Mouse (Mus musculus): ENCODE measurements around the gene Ociad2. TPM values are rescaled to one million over a fixed set of nuclear protein-coding genes. Genes with fewer than 3 reads are reported as not detected.

The Ociad2 gene
- polyA plus RNA-seq, 1 experiment from 2014 or later: 27.3 TPM

DNA sequence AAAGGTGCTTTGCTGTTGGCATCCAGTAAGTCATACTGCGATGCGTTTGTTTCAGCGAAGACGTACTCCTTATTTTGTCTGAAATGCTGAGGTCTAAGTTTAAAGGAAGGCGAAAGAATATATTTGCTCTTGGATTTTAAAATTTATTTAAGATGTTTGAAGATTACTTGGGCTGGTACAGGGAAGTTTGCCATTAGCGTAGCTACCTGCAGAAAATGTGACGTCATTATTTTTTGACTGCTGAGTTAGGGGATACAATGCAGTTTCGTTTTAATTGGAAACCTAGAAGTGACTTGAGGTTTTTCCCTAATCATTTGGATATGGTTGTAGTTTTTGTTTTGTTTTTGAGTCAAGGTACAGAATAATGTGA lies 47.4 kb downstream of the Ociad2 start:
- H3K4me3 ChIP-seq: peak overlapping the region; percentile 74
- H3K27me3 ChIP-seq (replicated peaks): no peaks in the 10 kb centered on the region
- H3K9me3 ChIP-seq: no peaks in the 10 kb centered on the region
- H3K4me2 ChIP-seq: peak overlapping the region; percentile 66
- peak overlapping the region; percentile 95 for H3K27ac ChIP-seq
- no peak for ATAC-seq (replicated peaks)
- H3K36me3 ChIP-seq (replicated peaks): 0 out of 2 replicates have a peak, but pooled peaks cover 8% of the 10 kb centered on the region
- H3K4me1 ChIP-seq: peaks cover 23% of the 10 kb centered on the region
- WGBS: 17% methylated on average over 8 of the region's 8 CpGs
- H3K9ac ChIP-seq: peak overlapping the region; percentile 87

DNA sequence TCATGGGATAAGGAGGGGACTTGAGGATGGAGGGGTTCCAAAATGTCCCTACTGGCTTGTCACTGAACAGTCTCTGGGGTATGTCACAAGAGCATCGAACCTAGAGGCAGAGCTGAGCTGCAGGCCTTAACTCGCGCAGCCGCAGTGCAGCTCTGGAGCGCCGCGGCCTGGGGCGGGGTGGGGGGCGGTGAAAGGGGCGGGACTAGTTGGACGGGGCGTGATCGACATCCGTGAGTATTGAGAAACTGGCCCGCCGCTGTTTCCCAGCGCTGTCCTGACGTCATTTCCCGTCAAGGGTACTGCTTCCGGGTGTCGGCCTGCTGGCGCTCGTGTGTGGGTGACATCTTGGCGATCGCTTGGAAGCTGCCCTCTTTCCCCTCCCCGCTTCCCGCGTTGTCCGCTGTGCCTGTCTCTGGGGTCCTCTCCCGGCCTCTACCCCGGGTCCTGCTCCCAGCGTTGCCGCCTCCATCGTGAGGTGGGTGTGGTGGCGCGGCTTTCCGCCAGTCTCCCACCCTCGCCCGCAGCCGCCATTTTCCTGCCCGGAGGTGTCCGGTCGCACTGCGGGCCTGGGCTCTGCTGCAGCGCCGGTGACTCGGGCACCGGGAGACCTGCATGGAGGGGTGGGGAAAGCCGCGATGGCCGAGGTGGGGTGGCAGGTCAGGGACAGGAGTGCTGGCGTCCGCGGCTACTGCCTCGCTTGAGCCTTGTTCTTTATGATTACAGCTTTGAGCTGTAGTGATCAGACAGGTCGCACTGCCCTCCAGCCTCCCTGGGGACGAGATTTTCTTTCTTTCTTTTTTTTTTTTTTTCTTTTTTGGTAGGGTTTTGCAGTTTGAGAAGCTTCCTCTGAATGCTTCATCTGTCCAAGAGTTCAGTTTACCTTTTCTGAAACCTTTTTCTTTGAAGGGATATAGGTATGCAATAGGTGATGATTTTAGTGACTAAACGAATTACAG lies 48.0 kb downstream of the Ociad2 start, which contains the start of gene Ociad1:
Gene Ociad1 (plus strand): TSS at position 283 of the 956 bp plus-strand sequence.
- H3K9me3 ChIP-seq: no peaks in the 10 kb centered on the region
- under 1% methylated on average over 56 of the region's 58 CpGs for WGBS
- H3K4me3 ChIP-seq: peak within 1 kb of the TSS; percentile 74
- H3K27ac ChIP-seq: peak within 1 kb of the TSS; percentile 95
- H3K4me1 ChIP-seq: peaks cover 23% of the 10 kb centered on the region
- H3K9ac ChIP-seq: peak within 1 kb of the TSS; percentile 87
- peak; percentile 99 for ATAC-seq (replicated peaks)
- H3K27me3 ChIP-seq (replicated peaks): no peaks in the 10 kb centered on the region
- peak within 1 kb of the TSS; percentile 66 for H3K4me2 ChIP-seq
- H3K36me3 ChIP-seq (replicated peaks): 0 out of 2 replicates have a peak, but pooled peaks cover 8% of the 10 kb centered on the region

DNA sequence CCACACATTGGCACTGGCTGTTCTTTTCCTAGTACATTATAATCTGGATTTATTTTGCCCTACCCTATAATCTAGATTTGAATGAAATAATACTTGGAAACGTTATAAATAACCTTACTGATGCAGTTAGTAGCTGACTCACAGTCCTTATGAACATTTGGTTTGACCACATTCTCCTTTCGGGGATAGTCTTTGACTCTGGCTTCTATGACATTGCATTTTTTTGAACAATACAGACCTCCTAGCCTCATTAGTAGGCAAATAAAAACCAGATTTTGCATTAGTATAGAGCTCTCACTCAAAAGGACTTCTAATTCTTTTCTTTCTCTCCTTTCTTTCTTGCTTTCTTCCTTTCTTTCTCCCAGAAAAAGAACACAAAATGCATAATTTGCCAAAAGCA lies 50.9 kb downstream of the Ociad2 start:
- no peak for ATAC-seq (replicated peaks)
- Histone ChIP-seq H3K9ac (no peak overlapping the region), H3K36me3 (replicated peaks) (0 out of 2 replicates have a peak, but pooled peaks cover 2% of the 10 kb centered on the region), H3K4me2 (no peak overlapping the region), H3K27me3 (replicated peaks) (no peaks in the 10 kb centered on the region), H3K27ac (no peak overlapping the region), H3K4me3 (no peak overlapping the region), H3K4me1 (peaks cover 14% of the 10 kb centered on the region), H3K9me3 (no peaks in the 10 kb centered on the region)
- 60% methylated on average over 2 of the region's 2 CpGs for WGBS

DNA sequence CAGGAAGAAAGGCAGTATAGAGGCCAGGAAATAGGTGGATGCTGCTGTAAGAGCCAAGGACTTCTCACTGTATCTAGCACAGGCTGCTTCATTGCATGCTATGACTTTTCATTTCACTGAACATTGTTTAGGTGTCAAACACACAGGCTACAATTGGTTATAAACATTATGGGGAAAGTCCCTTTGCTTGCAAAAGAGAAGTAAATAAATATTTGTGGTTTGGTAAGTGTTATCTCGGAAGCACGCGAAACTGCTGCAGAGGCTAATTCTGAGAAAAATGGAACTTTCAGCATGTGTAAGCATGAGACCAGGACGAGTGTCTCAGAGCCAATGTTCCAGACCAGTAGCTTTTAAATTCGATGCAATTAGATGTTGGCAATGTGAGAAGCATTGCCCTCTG lies 54.2 kb downstream of the Ociad2 start:
- Histone ChIP-seq H3K9ac (no peak overlapping the region), H3K4me1 (no peaks in the 10 kb centered on the region), H3K27me3 (replicated peaks) (no peaks in the 10 kb centered on the region), H3K9me3 (no peaks in the 10 kb centered on the region), H3K36me3 (replicated peaks) (no peaks in the 10 kb centered on the region), H3K4me3 (no peak overlapping the region), H3K4me2 (no peak overlapping the region), H3K27ac (no peak overlapping the region)
- WGBS: 85% methylated on average over 5 of the region's 5 CpGs
- ATAC-seq (replicated peaks): no peak

DNA sequence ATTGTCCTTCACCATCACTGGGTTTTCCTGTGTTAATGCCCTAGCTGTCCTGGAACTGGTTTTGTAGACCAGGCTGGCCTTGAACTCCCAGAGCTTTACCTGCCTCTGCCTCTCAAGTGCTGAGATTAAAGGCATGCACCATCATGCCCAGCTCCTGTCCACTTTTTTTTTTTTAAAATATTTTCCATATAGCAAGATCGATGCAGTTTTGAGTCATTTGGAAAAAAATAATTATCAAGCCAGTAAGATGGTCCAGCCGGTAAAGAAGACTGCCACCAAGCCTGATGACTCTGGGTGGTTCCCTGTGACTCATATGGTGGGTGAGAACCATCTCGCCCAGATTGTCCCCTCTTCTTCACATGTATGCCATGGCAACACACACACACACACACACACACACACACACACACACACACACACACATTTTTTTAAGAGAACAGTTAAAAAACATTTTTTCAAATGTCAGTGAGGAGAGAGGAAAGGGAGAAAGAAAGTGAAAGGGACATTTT lies 55.3 kb downstream of the Ociad2 start:
- Histone ChIP-seq H3K4me1 (no peaks in the 10 kb centered on the region), H3K27ac (no peak overlapping the region), H3K9ac (no peak overlapping the region), H3K9me3 (no peaks in the 10 kb centered on the region), H3K36me3 (replicated peaks) (no peaks in the 10 kb centered on the region), H3K27me3 (replicated peaks) (no peaks in the 10 kb centered on the region), H3K4me3 (no peak overlapping the region), H3K4me2 (no peak overlapping the region)
- WGBS: 92% methylated on average over 3 of the region's 3 CpGs
- ATAC-seq (replicated peaks): no peak

DNA sequence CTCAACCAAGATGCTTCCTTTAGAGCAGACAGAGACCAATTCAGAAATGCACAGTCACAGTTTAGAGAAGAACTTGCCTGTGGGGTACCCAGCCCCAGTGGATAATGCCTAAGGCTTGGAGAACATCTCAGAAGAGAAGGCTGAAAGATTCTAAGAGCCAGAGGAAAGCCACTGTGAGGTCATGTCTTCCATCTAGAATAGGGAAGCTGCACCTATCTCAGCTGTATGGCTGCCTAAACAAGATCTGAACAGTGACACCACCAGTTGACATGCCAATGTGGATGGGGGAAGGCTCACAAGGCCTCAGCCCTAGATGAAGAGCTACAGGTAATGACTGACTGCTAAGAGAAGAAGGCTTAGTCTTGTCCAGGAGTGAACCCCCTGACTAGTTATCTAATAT lies 56.8 kb downstream of the Ociad2 start:
- H3K9ac ChIP-seq: no peak overlapping the region
- no peaks in the 10 kb centered on the region for H3K27me3 ChIP-seq (replicated peaks)
- H3K36me3 ChIP-seq (replicated peaks): no peaks in the 10 kb centered on the region
- no peaks in the 10 kb centered on the region for H3K9me3 ChIP-seq
- H3K27ac ChIP-seq: no peak overlapping the region
- H3K4me3 ChIP-seq: no peak overlapping the region
- no peak overlapping the region for H3K4me2 ChIP-seq
- H3K4me1 ChIP-seq: peaks cover 5% of the 10 kb centered on the region; the same call in 1 of the 2 replicates
- no peak for ATAC-seq (replicated peaks)

DNA sequence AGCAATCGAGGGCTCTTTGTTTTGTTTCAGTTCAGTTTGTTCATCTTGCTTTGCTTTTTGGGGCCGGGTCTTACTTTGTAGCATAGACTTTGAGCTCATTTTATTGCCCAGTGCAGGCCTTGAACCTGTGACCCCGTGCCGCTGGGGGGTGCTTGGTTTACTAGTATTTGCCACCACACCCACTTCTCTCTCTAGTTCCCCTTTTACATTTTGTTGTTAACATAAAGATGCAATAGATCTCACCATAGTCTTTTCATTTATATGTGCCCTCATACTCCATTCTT lies 60.3 kb downstream of the Ociad2 start:
- peaks cover 5% of the 10 kb centered on the region; the same call in 1 of the 2 replicates for H3K4me1 ChIP-seq
- no peak for ATAC-seq (replicated peaks)
- no peaks in the 10 kb centered on the region for H3K27me3 ChIP-seq (replicated peaks)
- H3K27ac ChIP-seq: no peak overlapping the region
- no peaks in the 10 kb centered on the region for H3K9me3 ChIP-seq
- H3K36me3 ChIP-seq (replicated peaks): no peaks in the 10 kb centered on the region
- H3K4me3 ChIP-seq: no peak overlapping the region
- 73% methylated on average over 4 of the region's 4 CpGs for WGBS
- H3K9ac ChIP-seq: no peak overlapping the region
- no peak overlapping the region for H3K4me2 ChIP-seq

DNA sequence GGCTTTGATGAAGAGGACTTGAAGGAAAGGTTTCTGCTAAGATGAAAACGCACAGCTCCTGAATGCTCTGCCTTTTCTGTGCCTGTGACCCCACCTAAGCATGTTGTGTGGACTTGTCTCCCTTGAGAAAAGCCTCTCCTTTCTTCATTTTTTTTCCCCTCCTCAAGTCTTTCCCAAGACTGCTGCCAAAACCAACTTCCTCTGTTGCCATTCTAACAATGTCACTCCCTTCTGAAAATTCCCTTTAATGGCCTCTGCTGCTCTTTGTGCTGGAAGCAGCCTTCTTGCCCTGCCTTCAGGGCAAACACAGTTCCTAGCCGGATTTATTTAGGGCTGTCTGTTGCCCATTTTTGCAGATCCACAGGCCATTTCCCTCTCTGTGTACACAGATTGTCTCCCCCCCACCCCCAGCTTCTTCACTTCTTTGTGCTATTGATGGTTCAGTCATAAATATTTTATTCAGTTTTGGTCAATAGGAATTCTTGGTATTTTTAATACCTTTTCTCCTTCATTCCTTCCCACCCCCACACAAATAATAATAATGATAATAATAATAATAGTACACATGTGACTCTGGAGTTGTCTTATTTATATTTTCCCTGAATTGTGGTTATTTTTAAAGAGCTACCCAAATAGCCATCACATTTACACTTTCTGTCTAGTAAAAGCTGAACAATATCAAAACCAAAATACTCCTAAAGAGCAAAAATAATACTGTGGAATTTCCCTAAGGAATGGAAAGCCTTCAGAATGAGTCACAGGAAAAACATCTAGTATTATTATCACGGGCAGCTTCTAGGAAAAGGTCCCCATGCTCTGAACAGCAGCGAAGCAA lies 60.9 kb downstream of the Ociad2 start:
- Histone ChIP-seq H3K4me1 (peaks cover 5% of the 10 kb centered on the region; the same call in 1 of the 2 replicates), H3K4me3 (no peak overlapping the region), H3K4me2 (no peak overlapping the region), H3K27ac (no peak overlapping the region; the same call in 1 of the 2 replicates), H3K9ac (no peak overlapping the region), H3K9me3 (no peaks in the 10 kb centered on the region), H3K27me3 (replicated peaks) (no peaks in the 10 kb centered on the region), H3K36me3 (replicated peaks) (no peaks in the 10 kb centered on the region)
- WGBS: 56% methylated on average over 4 of the region's 4 CpGs
- ATAC-seq (replicated peaks): no peak

DNA sequence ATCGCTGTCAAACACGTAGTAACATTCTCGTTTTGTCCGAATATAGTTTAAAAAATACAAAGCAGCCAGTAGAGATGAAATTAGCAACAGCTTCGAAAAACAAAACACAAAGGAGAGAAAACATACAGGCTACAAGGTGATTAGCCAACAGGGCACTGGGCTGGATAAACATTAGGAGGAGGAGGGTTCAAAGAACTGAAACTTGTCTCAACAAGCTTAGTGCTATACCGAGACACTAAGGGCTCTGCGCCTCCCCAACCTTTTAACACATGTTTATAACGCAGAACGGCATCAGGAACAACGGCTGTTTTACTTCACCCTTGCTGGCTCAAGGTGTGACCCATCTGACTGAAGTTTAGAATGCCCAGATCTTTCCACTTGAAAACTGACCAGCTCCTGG lies 61.6 kb downstream of the Ociad2 start:
- Histone ChIP-seq H3K4me1 (peaks cover 5% of the 10 kb centered on the region; the same call in 1 of the 2 replicates), H3K9me3 (no peaks in the 10 kb centered on the region), H3K27me3 (replicated peaks) (no peaks in the 10 kb centered on the region), H3K4me2 (no peak overlapping the region), H3K4me3 (no peak overlapping the region), H3K9ac (no peak overlapping the region), H3K36me3 (replicated peaks) (no peaks in the 10 kb centered on the region), H3K27ac (no peak overlapping the region; the same call in 1 of the 2 replicates)
- WGBS: 79% methylated on average over 10 of the region's 10 CpGs
- ATAC-seq (replicated peaks): no peak

DNA sequence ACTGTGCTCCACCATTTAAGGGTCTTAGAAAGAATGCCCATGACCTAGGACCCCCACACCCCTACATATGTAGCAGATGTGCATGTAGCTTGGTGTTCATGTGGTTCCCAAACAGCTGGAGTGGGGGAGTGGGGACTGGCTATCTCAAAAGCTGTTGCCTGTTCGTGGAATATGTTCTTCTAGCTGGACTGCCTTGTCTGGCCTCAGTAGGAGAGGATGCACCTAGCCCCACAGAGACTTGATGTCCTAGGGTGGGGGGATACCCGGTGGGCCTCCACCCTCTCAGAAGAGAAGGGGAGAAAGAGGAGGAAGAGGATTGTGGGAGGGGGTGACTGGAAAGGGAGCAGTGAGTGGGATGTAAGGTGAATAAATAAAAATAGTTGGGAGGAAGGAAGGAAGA lies 65.9 kb downstream of the Ociad2 start:
- Histone ChIP-seq H3K27me3 (replicated peaks) (no peaks in the 10 kb centered on the region), H3K4me3 (no peak overlapping the region), H3K36me3 (replicated peaks) (no peaks in the 10 kb centered on the region), H3K4me1 (peaks cover 5% of the 10 kb centered on the region; the same call in 1 of the 2 replicates), H3K27ac (no peak overlapping the region), H3K9ac (no peak overlapping the region), H3K9me3 (no peaks in the 10 kb centered on the region), H3K4me2 (no peak overlapping the region)
- ATAC-seq (replicated peaks): no peak
- WGBS: 88% methylated on average over 2 of the region's 2 CpGs

DNA sequence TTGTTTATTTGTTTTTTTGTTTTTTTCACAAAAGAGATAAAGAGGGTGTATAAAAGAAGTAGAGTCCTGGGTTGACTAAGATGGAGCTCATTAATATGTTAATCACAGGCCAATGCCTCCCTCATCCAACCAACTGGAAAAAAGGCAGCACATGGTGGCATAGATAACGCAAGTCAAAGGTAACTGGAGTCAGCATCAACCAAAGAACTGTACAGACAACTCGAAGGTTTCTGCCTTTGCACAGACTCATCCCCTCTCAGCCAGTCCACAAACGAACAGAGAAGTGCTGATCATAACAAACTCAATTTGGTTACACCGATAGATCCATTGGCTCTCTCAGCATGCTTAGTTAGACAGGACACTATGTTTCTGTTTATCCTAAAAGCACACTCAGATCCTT lies 67.7 kb downstream of the Ociad2 start:
- ATAC-seq (replicated peaks): no peak
- no peak overlapping the region for H3K9ac ChIP-seq
- H3K9me3 ChIP-seq: no peaks in the 10 kb centered on the region
- H3K27me3 ChIP-seq (replicated peaks): no peaks in the 10 kb centered on the region
- H3K4me2 ChIP-seq: no peak overlapping the region
- no peaks in the 10 kb centered on the region for H3K4me1 ChIP-seq
- WGBS: 64% methylated on average over 4 of the region's 4 CpGs
- no peak overlapping the region for H3K4me3 ChIP-seq
- no peaks in the 10 kb centered on the region for H3K36me3 ChIP-seq (replicated peaks)
- no peak overlapping the region for H3K27ac ChIP-seq

Data from midbrain, embryonic 15.5 days (tissue).